Mouse (Mus musculus) spleen, adult 18-20 months (tissue): Measurements from ENCODE around the gene Nnat.
"Not testable (repeated sequence)": the region's sequence is repeated elsewhere in the genome, so short reads cannot be mapped to it uniquely, and the experiment has no call there.

ENCODE experiments used
- DNase-seq, 2 experiments: peaks; one replicate each; pipeline ENCODE4 v3.0.0; 2022; ENCODE audit warnings: mixed read lengths in 2 of 2

Gene Nnat

DNA sequence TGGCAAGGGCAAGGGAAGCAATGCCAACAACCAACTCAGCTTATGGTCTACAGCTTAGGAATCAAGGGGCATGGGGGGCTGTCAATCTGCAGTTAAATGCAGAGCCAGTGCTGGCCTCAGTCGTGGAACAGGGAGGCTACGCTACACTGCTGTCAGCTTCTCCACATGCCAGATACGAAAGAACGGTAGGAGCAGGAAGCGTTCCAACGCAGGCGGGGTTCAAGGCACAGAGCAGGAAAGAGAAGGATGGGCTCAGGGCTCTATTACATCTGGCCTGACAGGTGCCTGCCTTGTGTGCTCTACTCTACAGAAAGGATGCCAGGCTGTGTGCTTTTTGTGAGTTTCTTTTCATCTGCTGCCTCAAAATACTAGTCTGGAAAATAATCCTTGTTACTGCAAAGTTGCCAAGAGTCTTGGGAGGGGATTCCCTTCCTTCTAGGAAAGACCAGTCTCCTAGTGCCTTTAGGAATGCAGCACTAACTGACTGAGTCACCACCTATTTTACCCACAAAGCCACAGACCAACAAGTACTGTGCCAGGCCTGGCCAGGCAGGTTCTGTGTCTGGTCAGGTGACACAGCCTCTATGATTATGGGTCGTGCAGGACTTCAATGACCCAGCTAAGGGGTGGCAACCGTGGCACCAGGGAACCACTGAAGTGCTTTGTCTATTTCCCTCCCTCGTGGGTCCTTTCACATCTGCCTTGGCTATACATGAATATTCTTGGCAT, 7.6 kb upstream of the Nnat start:
- no peak for DNase-seq

DNA sequence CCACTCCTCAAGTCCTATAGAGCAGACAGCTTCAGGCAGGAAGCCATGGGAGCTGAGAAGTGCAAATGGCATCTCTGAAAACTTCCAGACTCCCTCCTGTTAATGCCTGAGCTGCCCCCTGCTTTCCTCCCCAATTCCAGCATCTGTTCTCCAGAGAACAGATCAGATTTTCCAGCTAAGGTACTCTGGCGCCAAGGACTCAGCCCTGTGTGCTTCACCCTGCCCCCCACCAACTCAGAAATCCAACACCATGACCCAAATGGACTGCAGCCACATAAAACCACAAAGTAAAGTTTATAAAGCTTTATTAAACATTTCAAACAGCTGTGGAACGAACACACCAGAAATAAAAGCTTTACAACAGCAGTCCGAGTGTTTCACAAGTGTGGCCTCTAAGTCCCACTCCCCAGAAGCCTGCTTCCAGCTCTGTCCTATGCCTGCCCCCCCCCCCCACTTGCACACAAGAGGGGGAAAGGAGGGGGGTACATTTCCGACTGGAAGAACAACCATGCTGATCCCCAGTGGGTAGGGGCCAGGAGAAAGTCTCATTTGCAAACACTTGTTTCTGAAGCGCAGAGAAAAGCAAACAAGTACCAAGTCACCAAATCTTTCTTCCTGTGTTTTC, 3.7 kb upstream of the Nnat start:
- no peak for DNase-seq

GRCm38 (mm10) chr2:157558051-157558450, 1.8 kb upstream of the Nnat start:
- DNase-seq: no peak

GRCm38 (mm10) chr2:157558520-157558919, 1.4 kb upstream of the Nnat start:
- DNase-seq: no peak

DNA sequence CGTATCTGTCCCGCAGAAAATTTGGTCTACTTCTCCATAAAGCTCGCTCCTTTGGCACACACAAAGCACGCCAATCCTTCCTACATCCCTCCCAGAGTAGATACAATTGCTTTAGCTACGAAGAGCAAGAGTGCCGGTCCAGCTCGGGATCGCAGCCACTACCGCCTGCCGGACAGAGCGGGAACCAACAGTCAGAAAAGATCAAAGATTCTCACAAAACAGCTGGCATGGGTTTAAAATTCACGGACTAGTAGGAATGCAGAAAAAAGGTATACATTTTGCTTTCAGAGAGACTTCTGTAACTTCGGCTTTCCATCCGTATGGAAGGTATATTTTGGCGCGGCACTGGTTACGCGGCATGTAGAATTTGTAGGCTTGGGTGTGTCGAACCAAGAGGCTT, 438 bp upstream of the Nnat start:
- DNase-seq: no peak

DNA sequence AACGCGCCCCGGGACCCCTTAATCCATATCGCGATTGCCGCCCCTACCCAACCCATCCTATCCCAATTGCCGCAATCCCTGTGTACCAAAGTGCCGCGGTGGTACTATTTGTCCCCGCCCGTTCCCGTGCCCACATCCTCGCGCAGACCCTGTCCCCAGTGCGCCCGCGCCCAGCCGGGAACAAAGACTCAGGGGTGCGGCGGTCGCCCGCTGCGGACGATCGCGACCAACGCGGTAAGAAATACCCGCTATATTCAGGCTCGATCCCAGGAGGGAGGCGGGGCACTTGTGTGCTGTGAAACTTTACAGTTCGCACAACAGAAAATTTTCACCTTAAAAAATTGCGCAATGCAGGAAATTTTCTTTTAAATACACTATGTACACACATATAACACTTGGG, 424 bp downstream of the Nnat start:
- no peak for DNase-seq

GRCm38 (mm10) chr2:157561165-157561836, 1.4 kb downstream of the Nnat start:
- DNase-seq: peak in 1 of 2 experiments; percentile 16

GRCm38 (mm10) chr2:157563031-157563430, 3.2 kb downstream of the Nnat start:
- DNase-seq: no peak

DNA sequence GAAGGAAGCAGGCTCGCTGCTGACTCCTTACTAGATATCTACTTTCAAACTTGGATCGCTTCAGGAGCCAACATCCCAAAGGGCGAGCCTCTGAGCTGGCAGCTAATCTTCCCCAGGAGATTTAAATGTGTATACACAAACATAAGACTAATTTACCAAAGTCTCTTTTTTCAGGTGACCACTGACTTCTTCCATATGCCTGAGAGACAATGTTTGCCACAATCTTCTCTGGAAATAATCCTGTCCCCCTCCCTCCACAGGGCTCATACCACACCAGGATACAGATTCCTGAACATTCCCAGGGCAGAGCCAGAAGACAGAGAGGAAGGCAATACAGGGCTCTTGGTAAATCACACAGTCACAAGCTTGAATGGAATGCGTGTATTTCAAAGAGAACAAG, 4.8 kb downstream of the Nnat start:
- no peak for DNase-seq

GRCm38 (mm10) chr2:157565446-157565845, 5.6 kb downstream of the Nnat start:
- DNase-seq: no peak

- DNase-seq: no peak
Measured at GRCm38 (mm10) chr2:157565898-157566259, 6.0 kb downstream of the Nnat start.

- peak; percentile 75 to 84 for DNase-seq
Measured at GRCm38 (mm10) chr2:157566260-157566952, 6.5 kb downstream of the Nnat start.

GRCm38 (mm10) chr2:157567235-157567961, 7.5 kb downstream of the Nnat start:
- no peak for DNase-seq

GRCm38 (mm10) chr2:157568881-157569280, 9.0 kb downstream of the Nnat start:
- no peak for DNase-seq

GRCm38 (mm10) chr2:157569796-157570485, 10.1 kb downstream of the Nnat start:
- DNase-seq: no peak

DNA sequence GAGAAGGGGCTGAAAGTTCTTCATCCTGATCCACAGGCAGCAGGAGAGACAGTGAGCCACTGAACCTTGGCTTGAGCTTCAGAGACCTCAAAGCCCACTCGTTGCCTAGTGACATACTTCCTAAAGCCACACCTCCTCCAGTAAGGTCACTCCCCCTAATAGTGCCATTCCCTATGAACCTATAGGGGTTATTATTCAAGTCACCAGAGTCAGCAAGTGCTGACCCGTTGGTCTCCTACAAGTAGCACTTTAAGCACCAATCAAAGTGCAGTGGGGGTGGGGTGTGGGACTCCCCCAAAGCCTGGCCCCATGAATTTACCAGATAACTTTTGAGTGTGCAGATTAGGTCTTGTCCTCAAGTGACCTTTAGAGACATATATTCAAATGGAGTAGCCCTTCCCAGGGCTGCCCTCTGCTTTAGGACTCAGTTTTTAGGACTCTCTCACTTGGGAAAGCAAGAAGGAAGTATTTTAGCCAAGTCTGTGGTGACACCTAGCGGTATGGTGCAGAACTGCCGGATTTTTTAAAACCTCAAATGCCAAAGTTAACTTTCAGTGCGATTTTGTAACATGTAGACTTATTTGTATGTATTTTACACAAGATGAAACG, 11.4 kb downstream of the Nnat start, which contains the start of gene Blcap:
Gene Blcap, minus strand, starts transcription at position 51 of the 609 bp plus-strand sequence.
- DNase-seq: peak in 1 of 2 experiments; percentile 56

- no peak for DNase-seq
Measured at GRCm38 (mm10) chr2:157572786-157573185, 12.9 kb downstream of the Nnat start.

GRCm38 (mm10) chr2:157585351-157585750, 25.5 kb downstream of the Nnat start:
- DNase-seq: not testable (repeated sequence)

GRCm38 (mm10) chr2:157596876-157597566, 37.1 kb downstream of the Nnat start:
- DNase-seq: no peak

- DNase-seq: no peak
Measured at GRCm38 (mm10) chr2:157601435-157601839, 41.6 kb downstream of the Nnat start.
